Mouse (Mus musculus) inflammation-experienced regulatory T-cells, adult 6 months (primary cell): ENCODE measurements around the gene Tnks2. TPM values are rescaled to one million over a fixed set of nuclear protein-coding genes. Genes with fewer than 3 reads are reported as not detected.
"Not testable (repeated sequence)": the region's sequence is repeated elsewhere in the genome, so short reads cannot be mapped to it uniquely, and the experiment has no call there.

Source experiments
- ATAC-seq: one replicate; pipeline ENCODE4 v1.8.0; 2017
- polyA plus RNA-seq, 3 experiments: library from polyadenylated mRNA; unstranded; fragments of 100-300 nt; shearing (Covaris generic); gene quantifications; one replicate each; pipeline ENCODE4 v1.2.1; 2017

Gene Tnks2
- 10 to 100 TPM; 25.8 to 31.5 (median 31.3) TPM for polyA plus RNA-seq

DNA sequence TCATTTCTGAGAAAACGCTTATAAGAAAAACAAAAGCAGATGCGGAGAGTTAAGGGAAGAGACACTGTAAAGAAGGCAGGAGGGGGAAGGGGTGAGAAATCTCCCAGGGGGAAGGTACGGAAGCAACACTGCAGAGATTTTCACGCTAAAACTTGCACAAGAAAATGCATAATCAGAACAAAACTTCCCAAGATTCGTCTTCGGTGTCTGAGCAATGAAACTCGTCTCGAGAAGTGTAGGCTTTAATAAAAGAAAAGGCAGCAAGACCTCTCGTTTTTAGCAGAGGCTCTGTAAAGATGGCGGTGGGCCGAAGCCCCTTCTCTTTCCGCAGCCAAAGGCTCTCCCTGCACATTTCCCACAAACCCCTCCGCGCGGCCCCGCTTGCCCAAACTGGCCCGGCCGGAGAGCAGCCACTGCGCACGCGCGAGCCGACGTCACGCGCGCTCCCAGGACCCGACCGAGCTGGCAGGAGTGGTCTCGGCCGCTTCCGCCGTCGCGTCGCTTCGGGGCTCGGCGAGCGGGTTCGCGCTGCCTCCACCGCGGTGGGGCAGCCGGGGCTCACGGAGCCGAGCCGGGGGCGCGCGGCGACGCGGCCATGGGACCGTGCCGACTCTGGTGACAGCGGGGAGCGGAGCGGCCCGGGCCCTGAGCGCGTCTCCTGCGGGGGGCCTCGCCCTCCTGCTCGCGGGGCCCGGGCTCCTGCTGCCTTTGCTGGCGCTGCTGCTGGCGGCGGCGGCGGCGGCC lies at the start of gene Tnks2:
Gene Tnks2, plus strand, starts transcription at position 445 of the 744 bp plus-strand sequence.
- ATAC-seq = peak; percentile 55

- no peak for ATAC-seq
Measured at GRCm38 (mm10) chr19:36789873-36790733, 43.9 kb upstream of the Tnks2 start.

DNA sequence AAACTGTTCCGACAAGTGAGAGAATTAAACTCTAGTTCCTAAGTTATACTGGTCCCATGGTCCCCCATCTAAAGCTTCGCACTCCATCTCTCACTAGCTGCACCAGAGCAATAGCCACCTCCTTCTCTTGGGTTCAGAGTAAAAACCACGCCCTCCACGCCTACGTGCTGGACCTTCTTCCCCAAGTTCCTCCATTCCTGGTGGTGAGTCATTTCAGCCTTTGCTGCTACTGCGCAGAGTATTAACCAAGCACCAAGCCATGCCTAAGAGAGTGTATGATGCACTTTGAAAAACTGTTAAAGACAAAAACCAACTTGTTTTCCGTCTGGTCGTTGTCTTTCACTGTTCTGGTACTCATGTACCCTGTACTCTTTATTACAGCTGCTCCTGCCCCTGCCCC lies 41.4 kb upstream of the Tnks2 start:
- ATAC-seq = no peak

DNA sequence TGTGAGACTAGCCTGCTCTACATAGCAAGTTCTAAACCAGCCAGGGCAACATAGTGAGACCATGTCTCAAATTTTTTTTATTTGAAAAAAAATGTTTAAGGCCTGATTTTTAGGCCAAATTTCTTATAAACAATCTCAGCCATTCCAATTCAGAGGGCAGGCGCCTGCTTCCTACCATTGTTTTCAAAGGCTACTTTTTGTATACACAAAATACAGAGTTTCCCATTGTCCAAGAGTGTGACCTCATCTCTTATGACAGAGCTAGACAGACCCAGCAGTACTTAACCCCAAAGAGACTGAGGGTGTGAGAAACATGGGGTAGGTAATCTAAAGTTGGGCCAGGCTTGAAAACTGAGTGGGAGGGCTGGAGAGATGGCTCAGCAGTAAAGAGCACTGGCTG lies 40.6 kb upstream of the Tnks2 start:
- no peak for ATAC-seq

DNA sequence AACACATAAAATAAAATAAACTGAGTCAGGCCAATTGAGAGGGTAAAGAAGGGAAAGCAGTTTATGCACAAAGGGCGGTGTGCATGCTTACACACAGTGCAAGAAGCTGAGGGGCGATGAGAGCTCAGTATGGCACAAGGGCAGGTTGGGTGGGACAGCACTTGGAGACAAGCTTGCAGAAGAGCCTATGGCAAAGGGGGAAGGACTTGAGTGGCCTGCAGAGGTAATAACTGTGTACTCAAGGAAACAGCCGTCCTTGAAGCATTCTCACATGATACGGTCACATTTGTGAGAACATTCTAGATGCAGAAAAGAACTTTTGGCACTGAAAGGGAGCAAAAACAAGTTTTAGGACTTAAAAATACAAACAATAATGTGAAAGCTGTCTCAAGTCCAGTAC lies 40.0 kb upstream of the Tnks2 start:
- ATAC-seq = no peak

DNA sequence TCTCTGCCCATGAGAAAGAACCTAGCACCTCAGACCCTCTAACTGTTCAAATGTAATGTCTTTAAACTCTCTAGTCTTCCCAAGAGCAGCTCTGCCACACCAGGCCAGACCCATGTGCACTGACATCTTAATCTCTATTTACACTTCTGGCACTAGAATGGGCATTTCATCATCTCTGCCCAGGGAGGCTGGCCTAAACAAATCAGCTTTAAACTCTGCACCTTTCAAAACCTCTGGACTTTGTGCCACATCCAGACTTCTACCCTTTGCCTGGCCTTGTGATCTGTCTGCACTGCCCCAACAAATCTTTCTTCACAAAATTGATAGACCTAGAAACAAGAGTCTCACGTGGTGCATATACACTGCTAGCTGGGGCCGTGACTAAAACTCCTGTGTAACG lies 38.8 kb upstream of the Tnks2 start:
- no peak for ATAC-seq

- ATAC-seq = no peak
Measured at GRCm38 (mm10) chr19:36796931-36797330, 37.1 kb upstream of the Tnks2 start.

- ATAC-seq = no peak
Measured at GRCm38 (mm10) chr19:36800288-36800687, 33.7 kb upstream of the Tnks2 start.

DNA sequence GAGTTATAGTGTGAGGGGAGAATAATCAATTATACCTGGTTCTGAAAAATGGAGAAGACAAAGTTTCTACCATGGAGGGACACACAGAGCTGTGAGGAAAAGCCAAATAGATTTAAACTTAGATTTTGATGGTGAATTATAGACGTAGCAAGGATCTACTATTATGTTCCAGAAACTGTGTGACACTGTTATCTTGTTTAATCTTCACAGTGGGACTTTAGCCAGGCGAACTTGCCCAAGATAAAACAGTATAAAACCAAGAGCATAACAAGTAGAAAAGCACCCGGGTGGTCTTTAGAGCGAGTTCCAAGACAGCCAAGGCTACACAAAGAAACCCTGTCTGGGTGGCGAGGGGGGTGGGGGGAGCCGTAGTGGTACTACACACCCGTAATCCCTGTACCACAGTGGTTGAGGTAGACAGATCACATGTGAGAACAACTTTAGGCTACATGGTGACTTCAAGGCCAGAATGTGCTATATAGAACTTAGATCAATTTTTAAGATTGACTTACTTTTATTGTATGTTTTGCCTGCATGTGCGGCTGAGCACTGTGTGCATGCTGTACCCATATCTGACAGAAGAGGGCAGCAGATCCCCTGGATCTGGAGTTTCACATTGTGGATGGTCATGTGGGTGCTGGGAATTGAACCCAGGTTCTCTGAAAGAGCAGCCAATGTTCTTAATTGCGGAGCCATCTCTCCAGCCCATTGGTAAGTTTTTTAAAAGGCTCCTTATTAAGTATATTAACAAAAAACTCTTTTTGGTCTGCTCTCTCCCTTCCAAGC lies 32.0 kb upstream of the Tnks2 start:
- no peak for ATAC-seq

- no peak for ATAC-seq
Measured at GRCm38 (mm10) chr19:36803403-36803802, 30.6 kb upstream of the Tnks2 start.

DNA sequence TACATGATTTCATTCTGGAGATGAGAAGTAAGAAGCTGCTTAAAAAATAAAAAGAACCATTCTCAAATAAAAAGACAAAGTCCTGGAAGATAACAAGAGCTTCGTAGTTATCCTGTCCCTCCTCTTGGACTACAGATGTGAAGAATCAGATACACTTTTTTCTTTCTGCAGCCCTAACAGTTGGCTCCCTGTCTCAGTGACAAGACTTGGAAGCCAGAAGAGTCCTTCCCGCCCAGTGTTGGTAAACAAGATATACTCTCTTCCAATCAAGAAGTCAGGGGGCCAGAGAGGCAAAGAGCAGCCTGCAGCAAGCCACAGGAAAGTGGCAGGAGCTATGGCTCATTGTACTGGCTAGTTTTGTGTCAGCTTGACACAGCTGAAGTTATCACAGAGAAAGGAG lies 27.2 kb upstream of the Tnks2 start:
- no peak for ATAC-seq

GRCm38 (mm10) chr19:36808426-36809105 lies 25.5 kb upstream of the Tnks2 start:
- ATAC-seq = no peak

DNA sequence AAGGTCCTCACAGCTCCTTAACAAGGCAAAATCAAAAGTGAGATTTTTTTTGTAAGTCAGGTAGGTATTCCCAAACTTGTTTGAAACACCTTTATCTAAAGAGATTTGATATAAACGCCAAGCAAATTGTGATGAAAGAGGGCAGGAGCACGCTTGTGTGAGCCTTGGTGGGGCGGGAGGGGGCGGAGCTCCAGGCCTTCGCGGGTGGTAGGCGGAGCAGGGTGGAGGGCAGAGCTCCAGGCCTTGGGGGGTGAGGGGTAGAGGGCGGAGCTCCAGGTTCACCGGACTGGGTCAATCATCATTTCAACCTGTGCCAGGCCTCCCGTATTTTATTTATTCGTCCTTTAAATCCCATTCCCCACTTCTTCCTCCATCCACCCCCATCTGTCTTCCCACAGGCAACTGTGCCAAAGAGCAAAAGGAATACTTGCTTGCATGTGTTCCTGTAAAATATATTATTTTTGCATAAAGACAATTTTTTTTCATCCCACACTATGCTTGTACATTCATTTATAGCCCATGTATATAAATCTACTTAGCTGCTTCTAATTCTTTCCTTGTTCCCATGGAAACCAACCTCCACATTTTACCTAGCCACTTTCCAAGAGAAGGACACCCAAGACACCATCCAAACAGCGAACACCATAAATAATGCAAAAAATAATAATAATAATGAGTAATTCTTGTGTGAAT lies 24.4 kb upstream of the Tnks2 start:
- no peak for ATAC-seq

DNA sequence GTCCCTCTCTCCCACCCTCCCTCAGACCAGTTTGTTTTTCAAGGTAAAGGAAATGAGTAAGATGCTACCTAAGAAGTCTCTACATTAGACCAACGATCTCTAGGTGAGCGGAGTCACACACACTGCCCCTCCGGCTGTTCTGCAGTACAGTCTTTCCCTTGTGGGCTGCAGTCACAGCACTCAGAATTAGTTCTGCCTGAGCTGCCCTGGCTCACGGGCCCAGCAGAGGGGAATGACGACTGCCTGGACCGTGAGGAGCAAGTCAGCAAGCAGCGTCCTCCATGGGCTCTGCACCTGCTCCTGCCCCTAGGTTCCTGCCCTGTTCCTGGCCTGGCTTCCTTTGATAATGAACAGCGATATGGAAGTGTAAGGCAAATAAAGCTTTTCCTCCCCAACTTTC lies 22.0 kb upstream of the Tnks2 start:
- ATAC-seq = no peak

GRCm38 (mm10) chr19:36815396-36816271 lies 18.4 kb upstream of the Tnks2 start:
- ATAC-seq = peak; percentile 89

DNA sequence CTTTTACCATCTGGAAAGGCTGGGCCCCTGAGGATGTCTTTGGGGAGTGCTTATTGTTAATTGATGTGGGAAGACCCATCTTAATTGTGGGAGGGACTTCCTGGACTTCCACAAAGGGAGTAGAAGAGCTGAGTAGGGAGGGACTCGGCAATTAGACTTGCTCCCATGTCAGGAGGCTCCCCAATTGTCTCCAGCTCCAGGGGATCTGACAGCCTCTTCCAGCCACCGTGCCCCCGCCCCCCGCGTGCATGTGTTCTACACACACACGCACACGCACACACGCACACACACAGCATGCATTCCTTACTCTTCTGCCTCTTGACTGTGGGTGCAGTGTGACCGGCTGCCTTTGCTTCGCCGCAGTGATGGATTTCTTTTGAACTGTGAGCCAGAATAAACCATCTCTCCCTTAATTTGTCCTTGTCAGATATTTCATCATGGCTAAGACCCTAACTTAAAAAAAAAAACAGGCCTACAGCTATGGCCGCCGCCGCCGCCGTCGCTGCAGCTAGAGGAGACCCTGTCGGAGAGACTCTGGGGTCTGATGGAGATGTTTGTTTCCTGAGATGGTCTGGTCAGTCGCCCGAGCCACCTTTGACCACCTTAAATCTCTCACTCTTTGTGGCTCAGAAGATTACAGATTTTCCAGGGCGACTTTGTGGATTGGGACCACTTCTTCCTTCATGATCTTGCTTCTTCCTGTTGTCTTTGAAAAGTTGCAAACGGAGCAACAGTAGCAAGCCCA lies 15.7 kb upstream of the Tnks2 start:
- ATAC-seq = no peak

DNA sequence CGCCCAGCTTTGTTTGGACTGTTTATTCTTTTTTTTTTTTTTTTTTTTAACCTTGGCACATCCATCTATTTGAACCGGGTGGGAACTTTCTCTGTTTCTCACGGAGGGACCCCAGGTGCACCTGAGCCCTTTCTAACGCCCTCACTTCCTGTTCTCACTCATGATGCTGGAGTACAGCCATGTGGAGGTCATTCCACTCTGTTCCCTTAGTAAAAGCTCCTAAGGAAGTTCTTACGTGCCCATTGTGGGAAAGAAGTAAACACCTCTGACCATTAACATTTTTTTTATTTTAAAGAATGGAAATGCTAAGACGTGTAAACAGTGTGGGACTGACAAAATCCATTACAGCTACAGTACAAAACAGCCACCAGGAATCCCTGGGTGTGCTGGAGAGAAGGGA lies 14.8 kb upstream of the Tnks2 start:
- ATAC-seq = no peak

GRCm38 (mm10) chr19:36820469-36820868 lies 13.6 kb upstream of the Tnks2 start:
- no peak for ATAC-seq

DNA sequence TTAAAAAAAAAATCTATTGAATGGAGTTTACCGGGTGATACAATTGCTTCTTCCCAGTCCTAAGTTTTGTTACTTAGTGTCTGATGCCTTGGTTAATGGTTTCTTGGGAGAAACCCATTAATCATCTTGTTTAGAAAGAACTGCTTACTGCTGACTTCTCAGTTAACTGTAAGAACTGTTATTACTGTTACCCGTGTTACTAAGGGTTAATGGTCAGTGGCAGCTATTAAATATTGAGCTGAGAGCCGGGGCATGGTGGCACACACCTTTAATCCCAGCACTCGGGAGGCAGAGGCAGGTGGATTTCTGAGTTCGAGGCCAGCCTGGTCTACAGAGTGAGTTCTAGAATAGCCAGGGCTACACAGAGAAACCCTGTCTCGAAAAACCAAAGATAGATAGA lies 12.7 kb upstream of the Tnks2 start:
- ATAC-seq = not testable (repeated sequence)

DNA sequence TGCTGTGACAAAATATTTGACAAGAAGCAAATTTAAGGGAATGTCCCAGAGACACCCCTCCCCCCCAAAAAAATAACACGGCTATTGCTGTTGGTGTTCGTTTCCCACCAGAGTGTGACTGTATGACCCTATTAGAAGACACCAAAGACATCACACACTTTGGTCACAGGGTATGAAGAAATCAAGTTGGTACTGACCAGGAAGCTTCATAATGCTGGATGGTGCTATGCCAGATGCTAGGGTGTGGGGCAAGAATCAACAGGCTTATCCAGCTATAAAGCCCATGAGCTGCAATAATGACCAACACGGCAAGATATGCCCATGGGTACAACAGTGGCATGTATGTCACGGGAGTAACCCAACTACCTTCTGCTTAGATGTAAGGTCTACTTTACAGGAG lies 11.3 kb upstream of the Tnks2 start:
- no peak for ATAC-seq
